Mouse (Mus musculus): ENCODE measurements around the gene Slc7a11.

DNA sequence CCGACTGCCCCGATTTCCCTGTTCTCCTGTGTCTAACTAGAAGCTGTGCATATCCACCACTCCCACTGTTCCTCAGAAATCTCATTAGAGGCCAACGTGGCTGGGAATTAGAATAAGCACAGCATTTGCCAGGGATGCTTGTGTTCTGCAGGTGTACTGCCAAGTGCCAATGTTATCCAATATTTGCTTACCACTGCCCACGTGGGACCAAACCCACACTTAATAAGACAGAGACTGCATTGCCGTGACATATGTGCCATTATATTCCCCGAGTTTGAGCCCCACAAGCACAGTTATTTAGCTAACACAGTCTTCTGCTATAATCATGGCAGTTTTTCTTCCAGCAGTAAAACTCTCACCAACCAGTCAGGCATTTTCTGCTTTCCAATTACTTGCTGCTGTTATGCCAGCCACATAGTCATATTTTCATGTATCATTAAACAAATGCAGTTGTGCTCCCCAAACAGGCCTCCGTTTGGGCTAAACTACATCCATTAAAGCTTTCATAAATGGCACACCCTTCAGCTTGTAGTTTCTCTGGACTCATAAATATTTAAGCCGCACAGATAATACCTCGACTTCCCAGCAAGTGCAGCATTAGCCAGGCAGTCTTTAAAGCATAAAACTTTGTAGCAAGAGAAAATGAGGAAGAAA, 407.4 kb downstream of the Slc7a11 start:
- TF ChIP-seq POLR2A (IDR thresholded peaks at IDR 0.05; ENCODE audit: control insufficient read depth, extremely low read depth, insufficient read depth, low read length, poor library complexity) (no peak), CTCF (IDR thresholded peaks at IDR 0.05; ENCODE audit: borderline replicate concordance, control insufficient read depth, extremely low read depth, insufficient read depth, low read length, poor library complexity) (no peak)

All from thymus, adult 2 months (tissue).